Mouse (Mus musculus) WW6 (cell line): ENCODE measurements around the gene Hes7.

ENCODE experiments used
- DNase-seq: peaks from one replicate; pipeline ENCODE4 v3.0.0-alpha.2; 2013; ENCODE audit warnings: low read depth, low spot score

Gene Hes7

DNA sequence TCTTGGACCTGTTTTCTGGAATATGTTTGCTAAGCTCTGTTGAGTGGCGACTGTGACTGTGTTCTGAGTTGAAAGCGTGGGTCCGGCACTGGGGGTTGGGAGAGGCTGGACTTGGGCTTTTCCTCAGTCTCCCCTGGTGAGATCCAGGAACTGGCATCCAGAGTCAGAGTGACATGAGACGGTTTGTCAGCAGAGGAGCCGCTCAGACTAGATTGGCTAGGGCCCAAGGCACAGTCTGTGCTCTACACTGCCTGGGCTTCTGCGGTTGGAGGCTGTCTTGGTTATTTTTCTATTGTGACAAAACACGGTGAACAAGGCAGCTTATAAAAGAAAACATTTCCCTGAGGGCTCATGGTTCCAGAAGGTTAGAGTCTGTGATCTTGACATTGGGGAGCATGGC is 27.3 kb downstream of the Hes7 start:
- DNase-seq = no peak

DNA sequence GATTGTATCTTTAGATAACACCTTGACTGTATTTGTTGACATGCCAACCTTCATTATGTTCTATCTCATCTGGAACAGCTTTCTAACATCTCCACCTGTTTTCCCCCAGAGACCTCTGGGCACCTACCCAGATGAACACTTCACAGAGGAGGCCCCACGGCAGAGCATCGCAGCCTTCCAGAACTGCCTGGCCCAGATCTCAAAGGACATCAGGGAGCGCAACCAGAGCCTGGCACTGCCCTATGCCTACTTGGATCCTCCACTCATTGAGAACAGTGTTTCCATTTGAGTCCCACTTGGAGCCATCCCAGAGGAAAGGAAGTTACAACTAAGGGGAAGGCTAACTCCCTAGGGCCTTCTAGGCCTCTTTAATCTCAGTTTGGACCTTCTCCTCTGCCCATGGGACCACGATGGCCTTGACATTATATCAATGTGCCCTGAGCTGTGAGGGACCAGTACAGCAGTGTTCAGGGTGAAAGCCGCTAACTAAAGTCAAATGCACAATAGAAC is 28.3 kb downstream of the Hes7 start:
- no peak for DNase-seq

DNA sequence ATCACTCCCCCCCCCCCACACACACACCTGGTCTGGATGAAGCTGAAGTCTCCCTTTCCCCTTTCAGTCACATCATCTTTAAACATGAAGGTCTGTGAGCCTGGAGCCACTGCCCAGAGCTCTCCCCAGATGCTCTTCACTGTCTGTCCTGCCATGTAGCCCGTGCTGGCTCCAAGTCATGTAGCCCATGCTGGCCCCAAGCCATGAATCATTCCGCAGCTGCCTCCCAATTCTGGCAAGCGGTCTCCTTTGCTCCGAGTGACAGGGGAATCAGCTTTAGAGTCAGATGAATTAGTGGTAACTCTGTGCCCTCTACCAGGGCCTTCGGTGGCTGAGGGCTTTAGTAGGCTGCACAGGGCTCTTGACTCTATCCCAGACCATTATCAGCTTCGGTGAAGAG is 29.5 kb downstream of the Hes7 start:
- no peak for DNase-seq

DNA sequence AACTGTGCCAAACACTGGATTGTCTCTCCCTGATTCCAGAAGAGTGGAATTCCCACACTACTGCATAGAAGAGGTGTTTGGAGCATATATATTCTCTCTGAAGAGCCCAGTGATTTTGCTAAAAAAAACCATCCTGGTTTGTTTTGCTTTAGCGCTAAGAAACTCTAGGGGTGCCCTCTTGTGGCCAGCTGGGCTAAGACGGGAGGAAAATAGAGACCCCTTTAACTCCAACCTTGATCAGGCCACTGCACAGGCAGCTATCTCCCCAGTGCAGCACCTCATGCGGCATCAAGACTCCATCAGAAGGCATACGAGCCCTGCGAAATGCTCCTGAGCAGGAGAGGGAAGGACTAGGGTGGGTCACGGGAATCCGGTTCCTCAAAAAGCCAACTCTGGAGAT is 30.2 kb downstream of the Hes7 start:
- DNase-seq = peak; percentile 57

DNA sequence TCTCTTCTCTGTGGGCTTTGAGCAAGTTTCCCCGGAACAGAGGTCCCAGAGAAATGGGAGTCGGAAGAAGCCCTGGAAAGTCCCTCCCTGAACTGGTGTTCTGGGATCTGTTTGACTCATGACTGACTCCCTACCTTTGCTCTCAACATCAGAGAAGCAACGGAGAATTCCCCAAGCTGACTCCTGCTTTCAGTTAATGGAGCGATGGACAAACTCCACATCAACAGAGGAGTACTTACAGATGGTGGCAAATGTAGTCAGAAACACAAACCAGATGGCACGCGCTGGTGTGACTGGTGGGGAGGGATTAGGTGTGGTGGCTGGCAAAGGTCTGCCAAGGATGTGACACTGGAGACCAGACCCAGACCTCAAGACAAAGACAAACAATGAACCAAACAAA is 30.8 kb downstream of the Hes7 start:
- DNase-seq = no peak

DNA sequence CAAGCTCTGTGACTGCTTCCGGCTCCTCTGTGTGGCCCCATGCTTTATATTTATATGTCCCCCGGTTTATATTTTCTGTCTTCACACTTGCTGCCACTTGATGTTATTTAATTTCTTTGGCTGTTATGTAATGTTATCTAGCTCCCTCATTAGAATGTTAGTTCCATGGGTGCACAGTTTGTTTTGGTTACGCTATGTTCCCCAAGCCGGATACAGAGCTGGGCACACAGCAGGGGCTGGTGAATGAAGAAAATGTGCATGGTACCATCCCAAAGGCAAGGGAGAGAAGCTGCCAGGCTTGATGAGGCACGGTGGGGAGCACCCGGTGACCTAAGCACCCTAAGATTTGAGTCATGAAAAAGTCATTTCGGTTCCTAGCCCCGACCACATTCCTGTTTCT is 33.6 kb downstream of the Hes7 start:
- no peak for DNase-seq

DNA sequence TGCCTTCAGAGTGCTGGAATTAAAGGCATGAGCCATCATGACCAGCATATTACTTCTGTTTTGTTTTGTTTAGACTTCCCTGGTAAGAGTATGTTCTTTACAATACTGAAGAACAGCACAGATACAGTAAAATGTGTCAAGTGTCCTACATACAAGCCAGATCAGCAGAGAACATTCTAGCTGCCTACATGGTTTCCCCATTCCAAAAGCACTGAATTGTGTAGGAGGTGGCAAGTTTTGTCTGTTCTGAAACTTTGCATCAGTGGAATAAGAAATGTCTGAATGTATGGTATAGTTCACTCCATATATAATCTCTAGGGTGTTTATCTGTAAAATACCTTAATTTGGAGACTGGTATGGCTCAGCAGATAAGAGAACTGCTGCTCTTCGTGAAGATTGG is 35.1 kb downstream of the Hes7 start:
- DNase-seq = no peak

DNA sequence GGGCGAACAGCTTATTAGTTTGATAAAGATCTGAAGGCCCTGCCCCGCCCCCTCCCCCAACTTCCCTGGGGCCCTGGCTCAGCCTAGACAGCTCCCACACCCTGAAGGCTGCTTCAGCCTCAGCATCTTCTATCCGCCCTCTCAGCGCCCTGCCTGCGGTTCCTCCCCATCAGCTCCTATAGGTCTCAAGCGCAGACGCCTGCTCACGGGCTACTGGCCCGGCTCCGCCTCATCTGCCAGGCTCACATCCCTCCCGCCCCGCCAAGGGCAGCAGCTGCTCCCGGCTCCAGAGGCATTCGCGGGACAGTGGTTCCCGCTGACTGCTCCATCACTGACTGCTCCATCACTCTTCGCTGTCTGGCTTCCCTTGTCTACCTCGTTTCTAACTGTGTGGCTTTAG is 36.6 kb downstream of the Hes7 start, which contains the start of gene Alox12b:
Gene Alox12b, plus strand, starts transcription at position 190 of the 400 bp plus-strand sequence.
- DNase-seq = no peak

DNA sequence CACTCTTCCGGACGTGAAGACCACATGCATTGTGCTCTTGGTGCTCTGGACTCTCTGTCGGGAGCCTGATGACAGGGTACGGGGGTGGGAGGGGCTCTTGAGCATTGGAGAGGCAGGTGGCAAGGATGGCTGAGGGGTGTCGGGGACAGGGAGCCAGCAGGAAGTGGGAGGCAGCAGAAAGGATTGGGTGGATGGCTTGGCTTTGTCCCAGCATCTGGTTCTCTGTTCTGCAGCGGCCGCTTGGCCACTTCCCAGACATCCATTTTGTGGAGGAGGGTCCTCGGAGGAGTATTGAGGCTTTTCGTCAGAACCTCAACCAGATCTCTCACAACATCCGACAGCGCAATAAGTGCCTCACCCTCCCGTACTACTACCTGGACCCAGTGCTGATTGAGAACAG is 49.1 kb downstream of the Hes7 start:
- DNase-seq = no peak

DNA sequence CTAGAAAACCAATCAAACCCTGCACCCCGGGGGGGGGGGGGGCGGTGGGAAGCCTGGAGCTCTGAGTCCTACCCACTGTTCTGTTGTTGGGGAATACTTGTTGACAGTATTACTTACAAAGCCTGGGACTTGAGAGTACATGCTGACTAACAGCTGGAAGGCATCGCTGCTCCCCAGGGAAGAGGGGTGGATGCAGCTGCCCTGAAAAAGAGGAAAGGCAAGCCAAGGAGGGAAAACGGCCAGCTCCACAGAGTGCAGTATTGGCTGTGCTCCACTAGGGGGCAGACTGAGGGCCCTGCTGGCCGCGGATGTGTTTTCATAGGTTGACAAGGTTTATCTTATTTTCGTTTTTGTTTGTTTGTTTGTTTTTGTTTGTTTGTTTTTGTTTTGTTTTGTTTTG is 51.4 kb downstream of the Hes7 start:
- peak; percentile 31 for DNase-seq

DNA sequence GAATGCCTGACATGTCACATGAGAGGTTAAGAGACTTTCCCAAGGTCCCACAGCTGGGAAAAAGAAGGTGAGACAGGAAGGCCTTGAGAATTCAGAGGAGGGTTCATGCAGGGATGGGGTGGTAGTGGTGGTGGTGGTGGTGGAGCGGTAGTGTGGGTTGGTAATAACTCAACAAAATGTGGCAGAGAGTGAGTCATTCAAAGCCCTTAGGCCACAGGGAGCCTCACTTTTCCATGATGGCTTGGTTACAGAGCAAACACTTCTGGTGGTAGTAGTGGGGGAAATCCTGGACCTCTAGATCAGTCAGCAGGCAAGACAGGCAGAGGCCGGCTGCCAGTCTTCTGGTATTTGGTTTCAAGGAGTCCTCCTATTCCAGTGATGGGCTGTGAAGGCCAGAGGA is 52.4 kb downstream of the Hes7 start:
- no peak for DNase-seq
